Mouse (Mus musculus) ES-E14 (cell line): ENCODE measurements around the gene Zfp36l1. TPM values are rescaled to one million over a fixed set of nuclear protein-coding genes. Genes with fewer than 3 reads are reported as not detected.

Source experiments
- DNase-seq: peaks from one replicate; pipeline ENCODE4 v3.0.0-alpha.2; 2013; ENCODE audit warnings: low read depth, low spot score
- H3K27ac ChIP-seq: 2 replicates; pipeline ENCODE4 v1.5.1; 2012; ENCODE audit warnings: low read depth, mild to moderate bottlenecking, low read length, moderate library complexity, mixed read lengths; ENCODE audit not compliant: poor library complexity, insufficient read depth, severe bottlenecking
- H3K36me3 ChIP-seq: 2 replicates; pipeline ENCODE4 v1.6.1; 2012; ENCODE audit warnings: mild to moderate bottlenecking, low read length, moderate library complexity, mixed read lengths; ENCODE audit not compliant: control insufficient read depth, poor library complexity, insufficient read depth, severe bottlenecking
- H3K4me1 ChIP-seq, 2 experiments: fragments of 150-350 bp in 1 of 2; sonication (generic) in 1 of 2; 2 replicates each; pipeline ENCODE4 v1.6.1; 2012; ENCODE audit warnings: low read length in 2 of 2, mild to moderate bottlenecking in 1 of 2, mixed read lengths in 1 of 2; ENCODE audit not compliant: control insufficient read depth in 2 of 2, insufficient read depth in 2 of 2, poor library complexity in 1 of 2
- H3K4me3 ChIP-seq, 2 experiments: fragments of 150-350 bp in 1 of 2; sonication (generic) in 1 of 2; 2 replicates each; pipeline ENCODE4 v1.5.1; 2012; ENCODE audit warnings: low read length in 2 of 2, low read depth in 1 of 2, mild to moderate bottlenecking in 1 of 2, mixed read lengths in 1 of 2; ENCODE audit not compliant: insufficient read depth in 1 of 2, poor library complexity in 1 of 2, severe bottlenecking in 1 of 2
- H3K9ac ChIP-seq: 2 replicates; pipeline ENCODE4 v1.6.1; 2012; ENCODE audit warnings: low read depth, mild to moderate bottlenecking, low read length, mixed read lengths; ENCODE audit not compliant: poor library complexity, insufficient read depth, severe bottlenecking
- H3K9me3 ChIP-seq: fragments of 150-350 bp; sonication (generic); 2 replicates; pipeline ENCODE4 v1.6.1; 2012; ENCODE audit warnings: low read depth, mild to moderate bottlenecking, low read length; ENCODE audit not compliant: control insufficient read depth, insufficient read depth
- CHD2 ChIP-seq: IDR thresholded peaks from 2 replicates; pipeline ENCODE4 v1.6.1; 2014; ENCODE audit warnings: mild to moderate bottlenecking, low read depth, low read length, inconsistent platforms
- HCFC1 ChIP-seq: IDR thresholded peaks from 2 replicates; pipeline ENCODE4 v1.6.1; 2012; ENCODE audit warnings: low read length, inconsistent platforms, borderline replicate concordance; ENCODE audit not compliant: insufficient read depth
- MAFK ChIP-seq: IDR thresholded peaks from 2 replicates; pipeline ENCODE4 v1.6.1; 2014; ENCODE audit warnings: mild to moderate bottlenecking, low read depth, low read length, inconsistent platforms; ENCODE audit not compliant: insufficient read depth
- ZC3H11A ChIP-seq: IDR thresholded peaks from 2 replicates; pipeline ENCODE4 v1.6.1; 2012; ENCODE audit warnings: low read depth, mild to moderate bottlenecking, inconsistent platforms, low read length, borderline replicate concordance
- ZNF384 ChIP-seq: IDR thresholded peaks from 2 replicates; pipeline ENCODE4 v1.6.1; 2012; ENCODE audit warnings: low read depth, low read length, inconsistent platforms
- in situ Hi-C, 2 experiments: fragments of 600-800 bp; cut with MboI; formaldehyde crosslinking; loops; one replicate each; pipeline ENCODE4 v1.15.1; 2025; ENCODE audit warnings: low sequenced_read_pairs in 2 of 2, inconsistent platforms in 1 of 2; ENCODE audit not compliant: unreplicated experiment in 2 of 2
- total RNA-seq: library from RNA; depleted of rRNA; stranded (reverse); fragments of 300-350 nt; gene quantifications from 2 replicates; pipeline ENCODE4 v1.2.3, GENCODE M21; 2012

The Zfp36l1 gene
- total RNA-seq, 1 experiment = 19.8 TPM

DNA sequence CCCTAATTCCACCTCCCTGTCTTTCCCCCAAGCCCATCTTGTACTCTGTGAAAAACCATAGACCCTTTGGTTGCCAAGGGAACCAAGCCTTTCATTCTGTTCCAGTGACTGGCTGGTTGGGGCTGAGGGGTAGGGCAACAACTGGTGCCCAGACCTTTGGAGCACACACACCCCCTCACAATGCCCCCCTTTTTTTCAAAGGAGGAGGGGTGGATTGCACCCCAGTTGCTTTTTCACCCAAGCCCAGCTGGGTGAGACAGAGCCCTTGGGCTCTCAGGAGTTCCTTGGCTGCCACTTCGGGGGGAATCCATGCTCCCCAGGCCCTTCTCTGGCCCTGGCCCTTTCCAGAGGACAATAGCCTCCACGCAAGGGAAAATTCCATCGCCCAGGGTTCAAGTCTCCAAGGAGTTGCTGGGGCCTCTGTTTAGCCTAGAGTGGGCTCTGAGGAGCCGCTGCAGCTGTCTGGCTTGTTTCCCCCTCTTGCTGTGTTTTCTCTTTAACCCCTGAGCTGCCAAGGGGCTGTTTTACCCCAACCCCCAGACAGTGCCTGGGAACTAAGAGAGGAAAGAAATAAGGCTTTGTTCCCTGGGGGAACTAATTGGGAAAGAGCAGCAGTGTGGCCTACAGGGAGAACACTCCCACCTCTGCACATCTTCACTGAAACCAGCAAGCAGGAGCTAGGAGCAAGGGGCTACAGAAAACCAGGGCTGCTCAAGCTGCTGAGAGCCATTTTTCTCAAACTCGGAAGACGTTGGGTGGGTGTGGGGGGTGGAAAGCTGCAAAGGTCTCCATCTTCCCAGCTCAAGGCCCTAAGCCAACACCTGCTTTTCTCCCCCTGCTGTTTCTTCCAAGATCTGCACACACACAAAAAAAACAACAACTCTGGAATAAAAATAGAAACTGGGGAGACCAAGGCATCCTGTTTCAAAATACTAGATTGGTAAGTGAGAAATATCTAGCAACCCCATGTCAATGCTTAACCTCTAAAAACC is 50.1 kb downstream of the Zfp36l1 start:
- H3K4me1 ChIP-seq = peaks cover 10 to 24% of the 10 kb centered on the region in 2 experiments
- in situ Hi-C loops = no loop called here
- no peak overlapping the region for H3K4me3 ChIP-seq

DNA sequence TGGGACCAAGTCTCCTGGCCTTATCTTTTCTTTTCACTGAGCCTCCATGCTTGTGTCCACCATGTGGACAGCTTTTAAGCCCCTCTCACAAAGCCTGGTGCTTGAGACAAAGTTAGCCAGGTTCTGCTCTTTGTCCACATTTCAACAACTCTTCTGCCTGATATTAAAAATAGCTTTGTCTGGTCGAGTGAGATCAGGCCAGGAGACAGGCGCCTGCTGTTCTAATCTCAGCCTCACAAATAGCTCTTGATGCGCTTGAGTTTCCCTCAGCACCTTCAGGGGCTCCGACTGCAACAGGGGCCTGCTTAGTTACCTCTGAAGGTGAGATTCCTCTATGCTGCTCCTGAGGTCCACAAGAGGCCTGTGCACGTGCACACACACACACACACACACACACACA is 51.0 kb downstream of the Zfp36l1 start:
- no peak overlapping the region for H3K9ac ChIP-seq
- no peak for DNase-seq
- TF ChIP-seq HCFC1 = no peak
- no peak for TF ChIP-seq ZC3H11A
- no peak for TF ChIP-seq MAFK
- no peak overlapping the region for H3K27ac ChIP-seq
- H3K9me3 ChIP-seq = no peaks in the 10 kb centered on the region
- peaks cover 10 to 24% of the 10 kb centered on the region in 2 experiments for H3K4me1 ChIP-seq
- H3K36me3 ChIP-seq = no peaks in the 10 kb centered on the region
- in situ Hi-C loops = no loop called here
- H3K4me3 ChIP-seq = no peak overlapping the region

More for the DNA sequence above, 50.1 kb downstream of the Zfp36l1 start:
- Histone ChIP-seq H3K36me3 (no peaks in the 10 kb centered on the region), H3K27ac (no peak overlapping the region), H3K9ac (no peak overlapping the region), H3K9me3 (no peaks in the 10 kb centered on the region)
- DNase-seq = no peak
- TF ChIP-seq HCFC1 = no peak
- no peak for TF ChIP-seq CHD2
- TF ChIP-seq ZNF384 = no peak
- no peak for TF ChIP-seq ZC3H11A
- no peak for TF ChIP-seq MAFK

DNA sequence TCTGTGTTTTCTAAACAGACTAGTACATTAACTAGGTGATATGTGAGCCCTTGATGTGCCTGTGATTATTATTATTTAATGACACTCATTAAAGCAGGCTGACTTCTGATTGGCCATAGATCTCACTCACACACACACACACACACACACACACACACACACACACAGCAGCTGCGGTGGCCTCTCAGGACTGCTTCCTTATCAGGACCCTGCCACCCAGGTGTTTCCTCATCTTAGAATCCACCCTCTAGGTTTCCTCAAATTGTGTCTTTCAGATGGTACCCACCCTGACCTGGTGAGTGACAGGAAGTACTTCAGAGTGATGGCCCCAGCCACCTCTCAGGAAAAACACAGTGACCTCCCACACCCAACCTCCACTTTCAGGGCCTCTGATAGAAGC is 52.0 kb downstream of the Zfp36l1 start:
- Histone ChIP-seq H3K9ac (no peak overlapping the region), H3K36me3 (no peaks in the 10 kb centered on the region), H3K4me3 (no peak overlapping the region), H3K4me1 (peaks cover 10 to 24% of the 10 kb centered on the region in 2 experiments), H3K27ac (no peak overlapping the region), H3K9me3 (no peaks in the 10 kb centered on the region)
- no peak for DNase-seq
- in situ Hi-C loops = no loop called here
- no peak for TF ChIP-seq ZNF384
- no peak for TF ChIP-seq HCFC1
- TF ChIP-seq CHD2 = no peak
- no peak for TF ChIP-seq MAFK
- no peak for TF ChIP-seq ZC3H11A

DNA sequence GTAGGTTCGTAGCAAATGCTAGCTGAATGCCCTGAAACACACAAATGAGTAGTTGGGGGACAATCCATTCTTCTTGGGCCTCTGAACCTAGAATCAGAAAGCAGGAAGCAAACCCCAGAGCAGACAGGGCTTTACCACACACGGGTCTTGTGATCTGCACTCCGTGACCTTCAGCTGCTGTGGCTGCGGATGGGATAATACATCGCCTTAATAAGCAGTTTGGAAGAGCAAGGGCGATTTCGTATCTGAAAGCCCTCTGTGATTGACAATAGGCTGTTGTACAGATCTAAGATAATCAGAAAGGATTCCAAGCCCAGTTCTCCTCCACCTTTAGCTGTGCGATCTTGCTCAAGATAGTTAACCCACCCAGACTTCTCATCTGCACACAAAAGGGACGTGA is 52.5 kb downstream of the Zfp36l1 start:
- H3K4me3 ChIP-seq = no peak overlapping the region

More for the DNA sequence above, 52.5 kb downstream of the Zfp36l1 start:
- H3K4me1 ChIP-seq = peaks cover 10 to 24% of the 10 kb centered on the region in 2 experiments
- no peak overlapping the region for H3K9ac ChIP-seq
- H3K36me3 ChIP-seq = no peaks in the 10 kb centered on the region
- no peak overlapping the region for H3K27ac ChIP-seq
- no peaks in the 10 kb centered on the region for H3K9me3 ChIP-seq
- in situ Hi-C loops = no loop called here
- peak; percentile 42 for DNase-seq
- TF ChIP-seq ZC3H11A = no peak
- no peak for TF ChIP-seq MAFK
- no peak for TF ChIP-seq CHD2
- TF ChIP-seq ZNF384 = no peak
- TF ChIP-seq HCFC1 = no peak
